Mouse (Mus musculus) ES-Bruce4 (cell line): Measurements from ENCODE around the gene Sipa1l1. TPM values are rescaled to one million over a fixed set of nuclear protein-coding genes. Genes with fewer than 3 reads are reported as not detected.

Experiments used
- H3K27ac ChIP-seq: 2 replicates; pipeline ENCODE4 v1.5.1; 2012; ENCODE audit warnings: low read length, inconsistent platforms; ENCODE audit not compliant: insufficient read depth
- H3K27me3 ChIP-seq: 2 replicates; pipeline ENCODE4 v1.6.1; 2012; ENCODE audit warnings: mild to moderate bottlenecking, low read length, inconsistent platforms; ENCODE audit not compliant: control insufficient read depth, poor library complexity, insufficient read depth, severe bottlenecking
- H3K36me3 ChIP-seq: 2 replicates; pipeline ENCODE4 v1.6.1; 2012; ENCODE audit warnings: inconsistent platforms, mild to moderate bottlenecking, low read length, moderate library complexity; ENCODE audit not compliant: control insufficient read depth, poor library complexity, insufficient read depth, severe bottlenecking
- H3K4me1 ChIP-seq: one replicate; pipeline ENCODE4 v1.8.1; 2011; ENCODE audit warnings: low read length; ENCODE audit not compliant: control insufficient read depth, insufficient read depth
- H3K4me3 ChIP-seq: 2 replicates; pipeline ENCODE4 v1.5.1; 2011; ENCODE audit warnings: low read depth, mild to moderate bottlenecking, low read length
- H3K9ac ChIP-seq: 2 replicates; pipeline ENCODE4 v1.6.1; 2012; ENCODE audit warnings: low read depth, mild to moderate bottlenecking, inconsistent platforms; ENCODE audit not compliant: poor library complexity, severe bottlenecking
- H3K9me3 ChIP-seq: replicated peaks from 2 replicates; pipeline ENCODE4 v1.6.1; 2012; ENCODE audit warnings: mild to moderate bottlenecking, low read length, inconsistent platforms; ENCODE audit not compliant: control insufficient read depth, poor library complexity, insufficient read depth, severe bottlenecking
- CTCF ChIP-seq: IDR thresholded peaks from one replicate; pipeline ENCODE4 v1.8.1; 2011; ENCODE audit warnings: low read depth, low read length
- EP300 ChIP-seq: IDR thresholded peaks from 2 replicates; pipeline ENCODE4 v1.6.1; 2011; ENCODE audit warnings: low read depth, low read length; ENCODE audit not compliant: insufficient read depth
- POLR2A ChIP-seq: IDR thresholded peaks from one replicate; pipeline ENCODE4 v1.8.1; 2011; ENCODE audit warnings: low read length; ENCODE audit not compliant: insufficient read depth
- polyA plus RNA-seq: library from polyadenylated mRNA; stranded (reverse); fragments of >200 nt; gene quantifications from 2 replicates; pipeline ENCODE4 v1.2.4, GENCODE M21; 2011; ENCODE audit warnings: low read depth; ENCODE audit not compliant: missing spikeins, insufficient read depth, insufficient read length

Sipa1l1 gene
- polyA plus RNA-seq, 1 experiment = 44.9 TPM

- TF ChIP-seq CTCF (no peak), POLR2A (no peak), EP300 (no peak)
- H3K36me3 ChIP-seq = no peaks in the 10 kb centered on the region
- no peak overlapping the region for H3K27ac ChIP-seq
- H3K27me3 ChIP-seq = no peaks in the 10 kb centered on the region
- H3K9me3 ChIP-seq = no peaks in the 10 kb centered on the region
- H3K9ac ChIP-seq = no peak overlapping the region
- H3K4me1 ChIP-seq = peaks cover 3% of the 10 kb centered on the region
- H3K4me3 ChIP-seq = no peak overlapping the region
These were observed 61.0 kb downstream of the Sipa1l1 start for GRCm38 (mm10) chr12:82230127-82230526.

- no peak overlapping the region for H3K4me3 ChIP-seq
- no peak for TF ChIP-seq CTCF
These were observed 62.1 kb downstream of the Sipa1l1 start for GRCm38 (mm10) chr12:82231191-82231590.

GRCm38 (mm10) chr12:82233177-82233576 lies 64.1 kb downstream of the Sipa1l1 start:
- H3K27me3 ChIP-seq = no peaks in the 10 kb centered on the region
- TF ChIP-seq EP300 (no peak), CTCF (no peak), POLR2A (no peak)
- no peak overlapping the region for H3K4me3 ChIP-seq
- H3K4me1 ChIP-seq = no peaks in the 10 kb centered on the region
- no peak overlapping the region for H3K27ac ChIP-seq
- H3K9me3 ChIP-seq = no peaks in the 10 kb centered on the region
- H3K9ac ChIP-seq = no peak overlapping the region
- 0 out of 2 replicates have a peak, but pooled peaks cover 2% of the 10 kb centered on the region for H3K36me3 ChIP-seq

More at GRCm38 (mm10) chr12:82231191-82231590, 62.1 kb downstream of the Sipa1l1 start:
- Histone ChIP-seq H3K9me3 (no peaks in the 10 kb centered on the region), H3K36me3 (no peaks in the 10 kb centered on the region), H3K27me3 (no peaks in the 10 kb centered on the region), H3K27ac (no peak overlapping the region), H3K9ac (no peak overlapping the region), H3K4me1 (no peaks in the 10 kb centered on the region)

GRCm38 (mm10) chr12:82234463-82235223 lies 65.5 kb downstream of the Sipa1l1 start:
- H3K27me3 ChIP-seq = no peaks in the 10 kb centered on the region
- H3K36me3 ChIP-seq = 0 out of 2 replicates have a peak, but pooled peaks cover 2% of the 10 kb centered on the region
- TF ChIP-seq EP300 = no peak
- H3K9me3 ChIP-seq = no peaks in the 10 kb centered on the region
- no peak overlapping the region for H3K27ac ChIP-seq
- no peaks in the 10 kb centered on the region for H3K4me1 ChIP-seq
- H3K4me3 ChIP-seq = no peak overlapping the region
- H3K9ac ChIP-seq = no peak overlapping the region

- Histone ChIP-seq H3K27me3 (no peaks in the 10 kb centered on the region), H3K4me1 (no peaks in the 10 kb centered on the region), H3K27ac (no peak overlapping the region), H3K4me3 (no peak overlapping the region), H3K36me3 (0 out of 2 replicates have a peak, but pooled peaks cover 2% of the 10 kb centered on the region), H3K9ac (no peak overlapping the region), H3K9me3 (no peaks in the 10 kb centered on the region)
- TF ChIP-seq EP300 = no peak
- TF ChIP-seq POLR2A = no peak
- TF ChIP-seq CTCF = no peak
These were observed 68.0 kb downstream of the Sipa1l1 start for GRCm38 (mm10) chr12:82237095-82237494.

- Histone ChIP-seq H3K36me3 (0 out of 2 replicates have a peak, but pooled peaks cover 2% of the 10 kb centered on the region), H3K4me1 (no peaks in the 10 kb centered on the region), H3K4me3 (no peak overlapping the region), H3K9ac (no peak overlapping the region), H3K27me3 (no peaks in the 10 kb centered on the region), H3K27ac (no peak overlapping the region), H3K9me3 (no peaks in the 10 kb centered on the region)
- no peak for TF ChIP-seq CTCF
- no peak for TF ChIP-seq POLR2A
- no peak for TF ChIP-seq EP300
These were observed 68.8 kb downstream of the Sipa1l1 start for GRCm38 (mm10) chr12:82237946-82238345.
